Mouse (Mus musculus): ENCODE measurements around the gene Hpcal4.
A peak's percentile ranks its signal among the peaks of the same experiment; 100 is the strongest.

Hpcal4 gene

GRCm38 (mm10) chr4:123201186-123202093 is 18.4 kb downstream of the Hpcal4 start, which contains the start of gene Nt5c1a:
TSS of gene Nt5c1a (plus strand) at chr4:123201504.
- DNase-seq (ENCODE audit: low spot score) = peak; percentile 52

- DNase-seq (ENCODE audit: low spot score) = no peak
Observed at GRCm38 (mm10) chr4:123202094-123202420, 19.0 kb downstream of the Hpcal4 start.

GRCm38 (mm10) chr4:123207337-123207736 is 24.3 kb downstream of the Hpcal4 start:
- DNase-seq (ENCODE audit: low spot score) = no peak

- DNase-seq (ENCODE audit: low spot score) = no peak
Observed at GRCm38 (mm10) chr4:123210996-123211395, 28.0 kb downstream of the Hpcal4 start.

- DNase-seq (ENCODE audit: low spot score) = no peak
Observed at GRCm38 (mm10) chr4:123211453-123211852, 28.4 kb downstream of the Hpcal4 start.

- no peak for DNase-seq (ENCODE audit: low spot score)
Observed at GRCm38 (mm10) chr4:123212330-123212729, 29.3 kb downstream of the Hpcal4 start.

- no peak for DNase-seq (ENCODE audit: low spot score)
Observed at GRCm38 (mm10) chr4:123213975-123214374, 30.9 kb downstream of the Hpcal4 start.

- no peak for DNase-seq (ENCODE audit: low spot score)
Observed at GRCm38 (mm10) chr4:123215367-123215766, 32.3 kb downstream of the Hpcal4 start.

- DNase-seq (ENCODE audit: low spot score) = peak; percentile 70
Observed at GRCm38 (mm10) chr4:123216782-123217181, 33.8 kb downstream of the Hpcal4 start.

GRCm38 (mm10) chr4:123219720-123220357 is 36.8 kb downstream of the Hpcal4 start:
- peak; percentile 90 for DNase-seq (ENCODE audit: low spot score)

GRCm38 (mm10) chr4:123220637-123221036 is 37.6 kb downstream of the Hpcal4 start:
- no peak for DNase-seq (ENCODE audit: low spot score)

- peak; percentile 48 for DNase-seq (ENCODE audit: low spot score)
Observed at GRCm38 (mm10) chr4:123223309-123223708, 40.3 kb downstream of the Hpcal4 start.

- no peak for DNase-seq (ENCODE audit: low spot score)
Observed at GRCm38 (mm10) chr4:123225718-123226403, 42.8 kb downstream of the Hpcal4 start.

- DNase-seq (ENCODE audit: low spot score) = no peak
Observed at GRCm38 (mm10) chr4:123227707-123228106, 44.7 kb downstream of the Hpcal4 start.

- no peak for DNase-seq (ENCODE audit: low spot score)
Observed at GRCm38 (mm10) chr4:123228270-123228669, 45.2 kb downstream of the Hpcal4 start.

GRCm38 (mm10) chr4:123229166-123229565 is 46.1 kb downstream of the Hpcal4 start:
- no peak for DNase-seq (ENCODE audit: low spot score)

GRCm38 (mm10) chr4:123232841-123233240 is 49.8 kb downstream of the Hpcal4 start:
- no peak for DNase-seq (ENCODE audit: low spot score)

- peak; percentile 51 for DNase-seq (ENCODE audit: low spot score)
Observed at GRCm38 (mm10) chr4:123233492-123234084, 50.6 kb downstream of the Hpcal4 start, which contains the start of gene Heyl. TSS of gene Heyl (plus strand) at chr4:123233556.

- DNase-seq (ENCODE audit: low spot score) = no peak
Observed at GRCm38 (mm10) chr4:123235835-123236430, 52.9 kb downstream of the Hpcal4 start.

GRCm38 (mm10) chr4:123236431-123237031 is 53.5 kb downstream of the Hpcal4 start:
- DNase-seq (ENCODE audit: low spot score) = no peak

Measured in retina, embryonic 14.5 days (tissue).